8 mouse cellular contexts compared by ENCODE assay signal in genomic region chr5:138272409-138272923, GRCm38 (mm10). TPM values are rescaled to one million over a fixed set of nuclear protein-coding genes. Genes with fewer than 3 reads are reported as not detected.
DNase-seq lines count a peak whose midpoint lies in the region; ATAC-seq and TF ChIP-seq lines count a peak whose summit lies in the region.

Gal3st4 (minus strand) TSS chr5:138272840.

- peak within 1 kb of the TSS; percentile 7; the same call in 1 of the 2 replicates for H3K4me3 ChIP-seq in kidney, postnatal 0 days (replicated peaks; ENCODE audit: low read depth, low read length)
- peak within 1 kb of the TSS; percentile 18 for H3K4me3 ChIP-seq in embryonic facial prominence, embryonic 15.5 days (replicated peaks)
- H3K4me3 ChIP-seq in hindbrain, embryonic 10.5 days: peak within 1 kb of the TSS; percentile 47
- peak within 1 kb of the TSS; percentile 19 for H3K4me3 ChIP-seq in neural tube, embryonic 11.5 days (ENCODE audit: low read depth, low read length)

- 2% methylated on average over 12 of the region's 12 CpGs for WGBS in kidney, postnatal 0 days
- 2% methylated on average over 12 of the region's 12 CpGs for WGBS in embryonic facial prominence, embryonic 15.5 days
- WGBS in hindbrain, embryonic 10.5 days: 2% methylated on average over 12 of the region's 12 CpGs
- 2% methylated on average over 12 of the region's 12 CpGs for WGBS in neural tube, embryonic 11.5 days

- no peaks in the 10 kb centered on the region for H3K27me3 ChIP-seq in kidney, postnatal 0 days (ENCODE audit: insufficient read depth, low read length)
- H3K27me3 ChIP-seq in embryonic facial prominence, embryonic 15.5 days: peaks cover 6% of the 10 kb centered on the region; the same call in 1 of the 2 replicates
- 0 out of 2 replicates have a peak, but pooled peaks cover 5% of the 10 kb centered on the region for H3K27me3 ChIP-seq in hindbrain, embryonic 10.5 days (ENCODE audit: insufficient read depth, poor library complexity, severe bottlenecking)
- no peaks in the 10 kb centered on the region for H3K27me3 ChIP-seq in neural tube, embryonic 11.5 days (ENCODE audit: control insufficient read depth, insufficient read depth, low read length)

- peak; percentile 31; the same call in 1 of the 2 replicates for TF ChIP-seq CTCF in kidney, postnatal 0 days (IDR thresholded peaks at IDR 0.05; ENCODE audit: low read depth)

- no peak within 1 kb of the TSS; the same call in none of the 2 replicates for H3K27ac ChIP-seq in kidney, postnatal 0 days
- H3K27ac ChIP-seq in embryonic facial prominence, embryonic 15.5 days (replicated peaks): peak within 1 kb of the TSS; percentile 8
- peak within 1 kb of the TSS; percentile 90 for H3K27ac ChIP-seq in hindbrain, embryonic 10.5 days
- H3K27ac ChIP-seq in neural tube, embryonic 11.5 days (ENCODE audit: low read depth, low read length): no peak within 1 kb of the TSS; the same call in 1 of the 2 replicates

- H3K4me1 ChIP-seq in kidney, postnatal 0 days (replicated peaks; ENCODE audit: insufficient read depth, low read length): 0 out of 2 replicates have a peak, but pooled peaks cover 5% of the 10 kb centered on the region
- peaks cover 38% of the 10 kb centered on the region for H3K4me1 ChIP-seq in embryonic facial prominence, embryonic 15.5 days
- peaks cover 71% of the 10 kb centered on the region for H3K4me1 ChIP-seq in hindbrain, embryonic 10.5 days (replicated peaks)
- H3K4me1 ChIP-seq in neural tube, embryonic 11.5 days (ENCODE audit: control insufficient read depth, insufficient read depth, low read length): peaks cover 26% of the 10 kb centered on the region

- no peak for ATAC-seq in kidney, postnatal 0 days (replicated peaks; ENCODE audit: low FRiP score, low read depth)
- no peak; the same call in 1 of the 2 replicates for ATAC-seq in embryonic facial prominence, embryonic 15.5 days (ENCODE audit: insufficient number of reproducible peaks, low FRiP score, low TSS enrichment, low read depth)
- ATAC-seq in neural tube, embryonic 11.5 days (ENCODE audit: insufficient read depth, low FRiP score, low TSS enrichment): peak; percentile 46; the same call in 1 of the 2 replicates
- ATAC-seq in erythroid progenitor cell, adult 5-6 weeks (replicated peaks; ENCODE audit: low FRiP score, poor library complexity, severe bottlenecking): no peak

- peak within 1 kb of the TSS; percentile 31; the same call in 1 of the 2 replicates for H3K9ac ChIP-seq in kidney, postnatal 0 days (ENCODE audit: low read depth, low read length)
- H3K9ac ChIP-seq in embryonic facial prominence, embryonic 15.5 days: no peak within 1 kb of the TSS
- peak within 1 kb of the TSS; percentile 64 for H3K9ac ChIP-seq in neural tube, embryonic 11.5 days (ENCODE audit: low read length)

- peak within 1 kb of the TSS; percentile 48 for H3K4me2 ChIP-seq in kidney, postnatal 0 days (ENCODE audit: low read length)
- H3K4me2 ChIP-seq in embryonic facial prominence, embryonic 15.5 days (replicated peaks): peak within 1 kb of the TSS; percentile 32
- peak within 1 kb of the TSS; percentile 37 for H3K4me2 ChIP-seq in neural tube, embryonic 11.5 days (ENCODE audit: low read depth)

- 0 out of 2 replicates have a peak, but pooled peaks cover 1% of the 10 kb centered on the region for H3K36me3 ChIP-seq in kidney, postnatal 0 days (ENCODE audit: insufficient read depth, low read length)
- peaks cover 1% of the 10 kb centered on the region; the same call in 1 of the 2 replicates for H3K36me3 ChIP-seq in embryonic facial prominence, embryonic 15.5 days
- H3K36me3 ChIP-seq in hindbrain, embryonic 10.5 days: peaks cover 41% of the 10 kb centered on the region
- H3K36me3 ChIP-seq in neural tube, embryonic 11.5 days (ENCODE audit: control insufficient read depth, insufficient read depth, low read length): peaks cover 2% of the 10 kb centered on the region; the same call in 1 of the 2 replicates

- peak; percentile 63 for DNase-seq in kidney, postnatal 0 days (ENCODE audit: low spot score)
- DNase-seq in kidney, adult 18-20 months: no peak
- peak; percentile 71 for DNase-seq in hindbrain, embryonic 10.5 days (ENCODE audit: low spot score)
- peak; percentile 53 for DNase-seq in neural tube, embryonic 11.5 days (ENCODE audit: low spot score)
- DNase-seq in cerebellum, postnatal 14 days: no peak
- no peak for DNase-seq in urinary bladder, postnatal 10 days (ENCODE audit: low spot score)

- H3K9me3 ChIP-seq in kidney, postnatal 0 days (replicated peaks; ENCODE audit: low read length): no peaks in the 10 kb centered on the region
- H3K9me3 ChIP-seq in embryonic facial prominence, embryonic 15.5 days (replicated peaks): no peaks in the 10 kb centered on the region
- H3K9me3 ChIP-seq in hindbrain, embryonic 10.5 days: no peaks in the 10 kb centered on the region
- H3K9me3 ChIP-seq in neural tube, embryonic 11.5 days (ENCODE audit: control insufficient read depth, low read length): no peaks in the 10 kb centered on the region

RNA-seq across cellular contexts. Expression of gene Gal3st4, which starts in this region (rescaled TPM):
- polyA plus RNA-seq in kidney, postnatal 0 days (2015; fragmentation: Nextera tagmentation; extraction: Ambion mirVana): 0.86 and 1.5 TPM in 2 replicates
- polyA plus RNA-seq in embryonic facial prominence, embryonic 15.5 days (2015; fragmentation: Nextera tagmentation; extraction: Ambion mirVana): 2.9 and 3.1 TPM in 2 replicates
- 7.9 and 8.5 TPM in 2 replicates for polyA plus RNA-seq in hindbrain, embryonic 10.5 days (2016; fragmentation: Nextera tagmentation; extraction: Ambion mirVana)
- polyA plus RNA-seq in neural tube, embryonic 11.5 days (2014; fragmentation: Nextera tagmentation; extraction: Ambion mirVana): 6.2 and 6.4 TPM in 2 replicates
- total RNA-seq in erythroid progenitor cell, adult 5-6 weeks (2015; ENCODE audit: low replicate concordance): not detected in 2 replicates
- total RNA-seq in erythroid progenitor cell, adult 5-6 weeks (2017; ENCODE audit: low replicate concordance): not detected in 2 replicates

Comparison
In these comparisons a context has a peak if more than half of its experiments do, and no peak if none do; other contexts are left out.
1. DNase-seq: peak in kidney, postnatal 0 days (single experiment), hindbrain, embryonic 10.5 days (single experiment) and neural tube, embryonic 11.5 days (single experiment); none in kidney, adult 18-20 months (single experiment), cerebellum, postnatal 14 days (0 of 2) and urinary bladder, postnatal 10 days (single experiment).
2. H3K27ac ChIP-seq: peak in embryonic facial prominence, embryonic 15.5 days (single experiment) and hindbrain, embryonic 10.5 days (single experiment); none in kidney, postnatal 0 days (single experiment) and neural tube, embryonic 11.5 days (single experiment).
3. Peak in every context shown above with its lines, with median percentiles within 50 percentile points of each other: H3K4me2 ChIP-seq and H3K4me3 ChIP-seq.